Mouse (Mus musculus): ENCODE measurements around the gene Siva1.

DNA sequence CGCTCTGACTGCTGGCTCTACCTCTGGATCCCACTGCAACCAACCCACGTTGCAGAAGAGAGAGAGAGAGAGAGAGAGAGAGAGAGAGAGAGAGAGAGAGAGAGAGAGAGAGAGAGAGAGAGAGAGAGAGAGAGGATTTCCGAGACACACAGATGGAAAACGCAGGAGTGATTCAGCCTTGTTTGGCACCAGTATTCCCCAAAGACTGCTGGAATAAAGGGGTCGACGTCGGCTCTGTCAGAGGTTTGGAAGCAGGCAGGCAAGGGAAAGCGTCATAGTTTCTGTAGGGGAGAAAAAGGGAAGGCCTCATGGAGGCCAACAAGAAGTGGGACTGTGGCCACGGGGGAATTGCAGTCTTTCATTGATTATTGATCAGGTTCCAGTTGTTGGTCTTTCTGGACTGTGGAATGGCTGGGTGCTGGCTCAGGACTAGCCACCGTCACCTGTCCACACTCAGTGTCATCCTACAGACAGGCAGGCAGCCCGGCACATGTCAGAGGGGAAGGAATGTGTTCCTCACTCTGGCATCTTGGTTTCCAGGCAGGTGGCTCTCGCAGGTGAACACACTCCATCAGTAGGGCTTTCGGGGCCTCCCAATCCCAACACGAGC is 47.5 kb upstream of the Siva1 start:
- TF ChIP-seq CTCF (IDR thresholded peaks at IDR 0.05; ENCODE audit: low read depth), result no peak
- TF ChIP-seq EP300 (IDR thresholded peaks at IDR 0.05; ENCODE audit: low read depth), result no peak

Measured in heart, postnatal 0 days (tissue).